Mouse (Mus musculus): ENCODE measurements around the gene Psmd8.
"Not testable (repeated sequence)": the region's sequence is repeated elsewhere in the genome, so short reads cannot be mapped to it uniquely, and the experiment has no call there.

- not testable (repeated sequence) for TF ChIP-seq CTCF (IDR thresholded peaks at IDR 0.05; ENCODE audit: low read depth, low read length); POLR2A (IDR thresholded peaks at IDR 0.05; ENCODE audit: borderline replicate concordance, low read depth, low read length)
Measured at GRCm38 (mm10) chr7:29181323-29181722, 822 bp upstream of the Psmd8 start.
